Mouse (Mus musculus): ENCODE results near the gene Hbs1l. TPM values are rescaled to one million over a fixed set of nuclear protein-coding genes. Genes with fewer than 3 reads are reported as not detected.
"Not testable (repeated sequence)": the region's sequence is repeated elsewhere in the genome, so short reads cannot be mapped to it uniquely, and the experiment has no call there.

Hbs1l gene
- total RNA-seq, 2 experiments from 2014 or later, result 42.3 to 69.5 TPM

- no peak for ATAC-seq (replicated peaks; ENCODE audit: low FRiP score, poor library complexity, severe bottlenecking)
Measured at GRCm38 (mm10) chr10:21395426-21396139, 99.8 kb downstream of the Hbs1l start.

GRCm38 (mm10) chr10:21398873-21399425 lies 103.2 kb downstream of the Hbs1l start:
- ATAC-seq (replicated peaks; ENCODE audit: low FRiP score, poor library complexity, severe bottlenecking), result not testable (repeated sequence)

DNA sequence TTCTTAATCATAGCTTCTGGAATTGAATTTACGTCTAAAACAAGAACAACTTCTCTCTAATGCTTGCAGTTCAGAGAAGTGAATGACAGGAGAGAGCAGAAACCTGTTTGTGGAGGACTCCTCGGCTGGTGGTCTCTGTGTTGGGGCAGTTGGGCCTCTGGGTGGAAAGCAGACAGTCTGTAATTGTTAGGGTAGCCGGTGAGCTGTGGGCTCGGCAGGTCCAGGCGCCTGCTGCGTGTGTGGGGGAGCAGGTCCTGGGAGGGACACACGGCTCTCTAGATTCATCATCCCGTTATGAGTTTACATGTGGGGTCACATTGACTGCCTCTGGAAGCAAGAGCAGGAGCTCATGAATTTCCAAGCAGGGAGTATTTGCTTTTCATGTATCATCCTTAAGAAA lies 103.8 kb downstream of the Hbs1l start:
- no peak for ATAC-seq (replicated peaks; ENCODE audit: low FRiP score, poor library complexity, severe bottlenecking)

DNA sequence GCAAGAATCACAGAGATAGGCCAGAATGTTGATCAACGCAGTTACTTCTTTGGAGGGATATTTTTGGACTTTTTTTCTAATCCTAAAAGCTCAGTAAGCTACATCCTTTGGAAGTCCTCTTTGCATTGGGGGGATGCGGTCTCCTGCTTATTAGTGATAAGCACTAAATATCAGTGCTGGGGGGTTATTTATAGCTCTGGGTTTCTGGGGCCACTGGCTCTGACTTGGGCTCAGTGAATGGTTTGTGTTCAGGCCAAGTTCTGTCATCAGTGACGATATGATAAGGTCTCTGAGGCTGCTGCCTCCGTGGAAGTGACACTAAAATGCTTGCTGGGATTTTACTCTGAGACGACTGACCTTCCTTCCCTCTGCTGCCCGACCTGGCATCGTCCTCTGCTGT lies 104.3 kb downstream of the Hbs1l start:
- ATAC-seq (replicated peaks; ENCODE audit: low FRiP score, poor library complexity, severe bottlenecking), result no peak

DNA sequence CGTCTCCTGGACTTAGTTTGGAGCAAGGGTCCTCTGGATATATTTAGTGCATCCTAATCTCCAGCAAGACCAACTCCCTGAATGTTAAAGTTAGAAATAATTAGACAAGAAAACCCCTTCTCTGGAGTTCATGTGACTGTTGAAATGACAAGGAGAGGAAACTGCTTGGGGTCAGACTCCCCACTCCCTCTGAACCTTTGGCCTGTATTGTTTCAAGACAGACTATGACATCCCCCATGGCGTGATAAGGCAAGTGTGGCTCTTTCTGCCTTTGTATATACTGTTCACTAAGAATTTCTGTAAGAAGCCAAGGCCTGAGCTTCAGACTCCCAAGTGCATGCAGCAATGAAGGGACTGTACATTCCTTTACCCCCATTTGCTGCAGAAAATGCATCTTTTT lies 104.7 kb downstream of the Hbs1l start:
- no peak for ATAC-seq (replicated peaks; ENCODE audit: low FRiP score, poor library complexity, severe bottlenecking)

DNA sequence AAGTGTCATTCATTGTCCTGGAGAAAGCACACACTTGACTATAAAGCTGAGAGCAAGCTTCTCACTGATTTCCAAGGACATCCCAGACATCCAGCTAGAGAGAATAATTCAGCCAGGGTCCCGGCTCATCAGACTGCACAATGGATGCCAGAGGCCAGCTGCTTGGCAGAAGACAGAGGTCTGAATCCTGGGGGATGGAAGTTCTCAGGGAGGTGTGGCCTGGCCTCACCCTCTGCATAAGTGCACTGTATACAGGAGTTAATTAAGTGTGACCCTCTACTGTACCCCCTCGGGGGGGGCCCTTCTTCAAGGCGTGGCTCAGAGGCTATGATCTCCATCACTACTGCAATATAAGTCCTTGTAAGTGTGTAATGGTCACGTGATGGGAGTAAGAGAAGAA lies 105.5 kb downstream of the Hbs1l start:
- no peak for ATAC-seq (replicated peaks; ENCODE audit: low FRiP score, poor library complexity, severe bottlenecking)

DNA sequence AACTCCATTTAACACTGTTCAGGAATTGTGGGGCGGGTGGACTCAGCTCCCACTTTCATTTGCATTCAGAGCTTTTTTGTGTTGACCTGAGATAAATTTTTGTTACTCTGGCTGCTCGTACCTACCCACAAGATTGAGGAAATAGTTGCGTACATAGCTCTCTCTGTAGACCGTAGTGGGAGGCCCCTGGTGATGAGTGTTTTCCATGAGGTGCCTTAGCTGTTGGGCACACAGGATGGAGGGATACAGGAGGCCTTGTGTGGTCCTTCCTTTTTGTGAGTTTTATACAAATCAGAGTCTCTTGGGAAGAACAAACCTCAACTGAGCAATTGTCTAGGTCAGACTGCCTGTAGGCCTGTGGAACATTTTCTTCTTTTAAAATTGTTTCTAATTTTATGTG lies 109.0 kb downstream of the Hbs1l start:
- ATAC-seq (replicated peaks; ENCODE audit: low FRiP score, poor library complexity, severe bottlenecking), result no peak

DNA sequence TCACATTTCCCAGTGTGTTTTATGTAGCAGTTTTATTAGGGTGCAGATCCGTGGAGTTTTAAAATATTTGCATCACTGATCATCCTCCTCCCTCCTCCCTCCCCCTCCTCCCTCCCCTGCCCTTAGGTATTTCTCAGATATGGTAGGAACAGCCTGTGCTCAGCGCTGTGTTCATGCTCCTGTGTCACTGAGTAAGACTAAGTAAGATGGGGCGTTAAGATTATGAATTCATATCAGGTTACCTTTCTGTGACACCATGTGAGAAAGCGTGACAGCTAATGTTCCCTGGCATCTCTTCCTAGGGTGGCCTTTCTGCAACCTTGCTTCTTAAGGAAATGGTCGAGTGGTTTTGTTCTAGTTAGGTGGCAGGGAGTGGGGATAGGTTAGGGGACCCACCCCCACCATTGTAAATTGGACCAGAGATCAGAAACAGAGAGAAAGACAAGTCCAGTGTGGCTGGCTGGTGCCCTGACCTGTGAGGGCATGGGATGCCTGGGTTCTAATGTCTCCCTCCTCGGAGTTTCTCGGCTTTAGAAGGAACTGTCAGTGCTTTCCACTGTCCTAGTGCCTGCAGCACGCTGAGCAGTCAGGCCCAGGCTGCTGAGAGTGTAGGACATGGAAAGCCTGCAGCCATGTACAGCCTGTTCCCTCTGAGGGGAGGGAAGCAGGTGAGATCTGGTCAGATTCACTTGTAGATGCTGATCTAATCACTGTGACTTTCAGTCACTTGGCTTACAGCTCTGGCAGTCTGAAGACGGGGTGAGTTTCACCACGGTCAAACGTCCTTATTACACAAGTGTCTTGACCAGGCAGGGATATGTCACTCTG lies 110.1 kb downstream of the Hbs1l start:
- no peak for ATAC-seq (replicated peaks; ENCODE audit: low FRiP score, poor library complexity, severe bottlenecking)

DNA sequence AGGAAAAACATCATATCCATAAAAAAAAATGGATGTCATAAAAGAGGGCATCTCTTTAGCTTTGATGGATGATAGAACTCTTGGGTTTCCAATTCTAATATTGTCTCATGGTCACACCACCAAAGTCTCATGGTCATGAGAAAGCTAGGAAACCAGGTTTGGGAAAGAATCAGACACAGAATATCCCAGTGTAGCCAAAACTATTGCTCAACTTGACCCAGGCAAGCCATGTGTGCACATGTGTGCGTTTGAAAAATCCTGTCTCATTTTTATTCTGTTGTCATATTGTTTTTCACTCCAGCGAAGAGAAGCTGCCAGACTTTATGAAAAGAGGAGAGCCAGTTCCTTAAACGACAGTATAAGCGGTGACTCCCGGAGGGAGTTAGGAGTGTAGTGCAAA lies 114.9 kb downstream of the Hbs1l start:
- ATAC-seq (replicated peaks; ENCODE audit: low FRiP score, poor library complexity, severe bottlenecking), result no peak

DNA sequence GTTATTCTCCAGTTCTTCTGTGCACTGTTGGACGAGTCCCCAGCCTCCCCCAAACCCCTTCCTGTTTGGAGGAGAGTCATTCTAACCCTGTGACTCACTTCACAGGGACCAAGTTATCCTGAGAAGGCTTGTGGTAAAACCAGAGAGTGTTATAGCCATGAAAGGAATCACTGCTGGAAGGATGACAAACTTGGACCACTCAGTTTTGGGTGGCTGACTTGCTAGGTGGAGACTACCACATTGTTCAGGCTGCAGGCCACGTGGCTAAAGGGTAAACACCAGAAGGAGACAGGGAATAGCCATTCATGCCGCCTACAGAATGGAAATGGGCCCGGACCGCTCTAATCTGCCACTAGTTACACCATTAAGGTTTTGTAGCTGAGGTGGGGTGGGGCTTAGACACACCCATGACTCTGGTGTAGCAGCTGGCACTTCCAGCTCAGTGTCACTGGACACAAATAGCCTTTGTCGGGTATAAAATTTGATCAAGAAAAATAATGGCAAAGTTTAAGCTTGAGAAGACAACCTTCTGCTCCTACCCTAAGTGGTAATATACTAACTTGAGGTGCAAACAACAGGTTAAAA lies 115.9 kb downstream of the Hbs1l start:
- no peak for ATAC-seq (replicated peaks; ENCODE audit: low FRiP score, poor library complexity, severe bottlenecking)

DNA sequence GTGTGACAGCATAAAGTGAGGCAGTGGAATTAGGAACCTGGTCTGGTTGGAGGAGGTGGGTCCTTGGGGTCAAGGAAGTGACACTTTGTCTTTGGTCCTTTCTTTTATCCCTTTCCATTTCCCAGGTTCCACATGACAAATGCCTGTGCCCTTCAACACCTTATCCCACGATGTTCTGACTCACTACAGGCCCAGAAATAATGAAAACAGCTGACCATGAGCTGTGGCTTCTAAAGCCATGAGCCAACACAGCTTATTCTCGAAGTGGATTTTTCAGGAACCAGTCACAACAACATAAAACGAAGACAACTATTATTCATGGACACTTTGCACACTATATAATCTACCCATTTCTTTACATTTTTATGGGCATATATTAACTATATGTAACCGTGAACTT lies 119.3 kb downstream of the Hbs1l start:
- ATAC-seq (replicated peaks; ENCODE audit: low FRiP score, poor library complexity, severe bottlenecking), result no peak

DNA sequence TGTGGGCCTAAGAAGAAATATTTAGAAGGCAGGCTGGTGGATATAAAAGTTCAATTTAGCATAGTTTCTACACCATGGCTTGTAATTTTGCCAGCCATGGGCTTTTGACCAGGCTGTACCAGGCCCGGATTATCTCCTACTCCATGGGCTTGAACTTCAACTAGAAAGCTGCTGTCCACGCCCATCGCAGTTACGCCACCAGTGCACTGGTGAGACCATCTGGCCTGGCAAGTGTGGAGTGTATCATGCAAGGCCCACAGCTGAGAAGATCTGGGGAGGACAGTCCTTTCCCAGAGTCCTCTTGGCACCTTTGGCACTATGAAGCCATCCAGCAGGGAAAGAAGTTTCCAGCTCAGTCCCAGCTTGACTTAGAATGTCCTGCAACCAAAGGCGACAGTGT lies 120.4 kb downstream of the Hbs1l start:
- no peak for ATAC-seq (replicated peaks; ENCODE audit: low FRiP score, poor library complexity, severe bottlenecking)

Other genes with a start within 250 kb of the Hbs1l start
- gene Myb, start 135.0 kb upstream of the Hbs1l start, total RNA-seq (2015; ENCODE audit: low replicate concordance), result 83.8 and 109 TPM in 2 replicates
- 51.7 and 65.7 TPM in 2 replicates for gene Myb, start 135.0 kb upstream of the Hbs1l start, total RNA-seq (2017; ENCODE audit: low replicate concordance)
- not detected in 2 replicates for gene Aldh8a1, start 81.3 kb downstream of the Hbs1l start, total RNA-seq (2015; ENCODE audit: low replicate concordance)
- not detected in 2 replicates for gene Aldh8a1, start 81.3 kb downstream of the Hbs1l start, total RNA-seq (2017; ENCODE audit: low replicate concordance)

Measured in erythroblast, adult 5-6 weeks (primary cell).